Mouse (Mus musculus): ENCODE data around the gene Lin28b. TPM values are rescaled to one million over a fixed set of nuclear protein-coding genes. Genes with fewer than 3 reads are reported as not detected.

The Lin28b gene
- total RNA-seq, 2 experiments from 2014 or later, result 3.9 to 5.3 TPM

DNA sequence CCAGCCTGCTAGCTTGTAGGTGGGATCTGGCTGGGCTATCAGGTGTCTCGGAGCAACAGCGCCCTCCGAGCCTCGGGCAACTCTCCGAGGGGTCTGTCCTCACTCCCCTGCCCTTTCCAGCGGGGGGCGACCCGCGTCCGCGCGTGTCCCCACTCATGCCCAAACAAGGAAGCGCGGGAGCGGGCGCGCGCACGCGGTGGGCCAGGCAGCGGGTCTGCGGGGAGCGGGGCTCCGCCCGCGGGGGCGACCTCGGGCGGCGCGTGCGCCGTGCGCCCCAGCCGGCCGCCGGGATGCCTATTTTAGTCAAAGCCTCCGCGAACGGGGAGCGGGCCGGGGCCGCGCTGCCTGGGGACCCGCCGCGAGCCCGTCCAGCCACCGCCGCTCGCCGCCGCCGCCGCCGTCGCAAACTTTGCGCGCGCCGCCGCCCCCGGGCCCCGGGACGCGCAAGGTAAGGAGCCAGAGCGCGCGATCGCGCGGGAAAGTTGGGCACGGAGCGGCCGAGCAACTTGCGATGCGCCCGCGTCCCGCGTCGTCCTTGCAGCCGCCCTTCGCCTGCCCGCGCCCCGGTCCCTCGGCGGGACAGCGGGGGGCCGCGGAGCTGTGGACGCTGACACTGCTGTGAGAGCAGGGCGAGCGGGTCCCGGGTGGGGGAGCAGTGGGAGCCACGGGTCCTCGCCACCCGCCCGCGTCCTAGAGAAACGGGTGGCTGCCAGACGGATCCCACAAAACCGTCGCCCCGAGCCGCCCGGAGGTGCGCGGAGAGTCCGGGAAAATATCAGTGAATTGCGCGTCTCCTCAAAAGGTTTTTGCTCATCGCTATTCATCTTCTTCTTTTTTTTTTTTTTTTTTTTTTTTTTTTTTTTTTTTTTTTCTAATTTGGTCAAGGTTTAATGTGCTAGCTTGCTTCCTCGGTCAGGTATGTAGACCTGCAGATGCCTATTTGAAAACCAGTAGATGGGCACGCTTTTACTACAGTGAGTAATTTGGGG lies 150.5 kb downstream of the Lin28b start, which contains the start of gene Bves:
Gene Bves, plus strand, starts transcription at position 339 of the 989 bp plus-strand sequence.
- peak; percentile 18 to 45 for DNase-seq (ENCODE audit: low spot score in 2 of 2)
- intact Hi-C loops (cut with DNase I), result no loop called here

DNA sequence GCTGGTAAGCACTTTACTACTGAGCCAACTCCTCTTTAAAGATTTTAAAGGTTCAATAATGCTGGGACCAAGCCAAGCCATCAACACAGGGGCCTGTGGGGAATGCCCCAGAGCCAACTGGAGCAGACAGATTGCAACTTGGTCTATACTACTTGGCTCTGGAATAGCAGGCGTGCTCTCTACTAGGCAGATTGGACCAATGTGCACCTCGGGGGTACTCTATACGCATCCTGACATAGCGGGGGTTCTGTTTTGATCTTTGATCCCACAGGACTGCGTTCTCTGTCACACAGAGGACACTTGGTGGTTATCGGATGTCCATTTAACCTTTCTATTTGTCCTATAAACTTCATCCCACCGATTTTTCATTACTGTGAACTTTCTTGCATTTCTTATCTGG lies 151.3 kb downstream of the Lin28b start:
- no peak for DNase-seq (ENCODE audit: low spot score in 2 of 2)
- intact Hi-C loops (cut with DNase I), result no loop called here

DNA sequence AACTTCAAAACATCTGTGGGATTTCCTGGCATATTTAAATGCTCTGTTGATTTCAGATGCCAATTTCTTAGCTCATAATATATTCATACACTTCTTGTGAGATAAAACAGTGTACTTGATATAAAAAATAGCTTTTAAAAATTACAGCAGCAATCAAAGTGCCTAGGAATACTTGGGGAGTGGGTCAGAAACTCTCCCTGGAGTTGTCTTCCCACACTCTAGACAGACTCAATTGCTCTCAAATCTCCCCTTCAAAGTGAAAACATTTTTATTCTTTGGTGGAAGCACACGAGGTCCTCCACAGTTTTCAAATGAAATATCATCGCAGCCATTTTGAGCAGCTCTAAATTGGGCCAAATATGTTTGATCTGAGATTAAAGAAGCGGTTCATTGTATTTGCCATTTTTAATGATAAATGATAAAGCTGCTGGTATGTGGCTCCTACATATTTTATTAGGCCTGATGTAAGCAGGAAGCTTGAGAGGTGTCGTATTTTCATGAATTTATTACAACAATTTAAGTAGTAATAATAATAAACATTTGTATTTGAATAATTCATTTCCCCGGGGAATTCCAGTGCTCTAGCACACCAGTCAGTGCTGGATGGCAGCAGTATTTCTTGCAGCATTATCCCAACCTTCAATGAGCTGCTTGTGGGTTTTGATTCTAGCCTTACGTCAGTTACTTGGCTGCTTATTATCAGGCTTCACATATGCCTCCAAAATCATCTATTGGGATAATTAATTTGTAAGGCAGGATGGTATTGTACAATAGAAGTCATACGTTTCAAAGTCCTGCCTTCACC lies 157.8 kb downstream of the Lin28b start:
- DNase-seq (ENCODE audit: low spot score in 2 of 2), result no peak
- intact Hi-C loops (cut with DNase I), result no loop called here

Other genes with a start within 250 kb of the Lin28b start
- gene Bves, start 150.6 kb downstream of the Lin28b start, total RNA-seq (2021), result under 1 TPM; 0.69 to 0.73 TPM
- gene Hace1, start 91.4 kb upstream of the Lin28b start, total RNA-seq (2021), result 10 to 100 TPM; 49.8 to 51.9 TPM

All from left cerebral cortex, postnatal 25 days (tissue).